Mouse (Mus musculus): ENCODE measurements at regions not wholly inside any gene's neighbourhood (a gene's known extent, or its start where the extent isn't known, plus 50 kb on each side); places are given as distances from the start of the nearest gene placed in this dataset.

DNA sequence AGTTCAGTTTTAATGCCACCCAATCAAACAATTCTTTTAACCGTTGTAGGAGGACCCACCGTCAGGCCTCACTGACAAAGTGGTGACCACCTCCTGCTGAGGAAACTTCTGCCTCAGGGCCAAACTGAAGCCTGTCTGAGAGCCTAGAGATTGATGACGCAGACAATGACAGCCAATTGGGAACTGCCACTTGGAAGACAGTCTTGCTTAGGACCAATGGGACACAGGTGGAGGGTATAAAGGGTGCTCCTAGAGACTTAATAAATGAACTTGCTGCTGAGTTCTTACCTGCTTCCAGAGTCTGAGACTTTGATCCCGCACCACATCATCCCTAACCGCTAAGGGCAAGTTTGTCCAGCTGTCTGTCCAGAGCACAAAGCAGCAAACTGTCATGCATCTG lies 80.0 kb downstream of the Tbx4 start:
- Histone ChIP-seq H3K27ac (ENCODE audit: insufficient read depth, low read length) (no peak overlapping the region), H3K4me3 (ENCODE audit: insufficient read depth, low read length) (no peak overlapping the region), H3K4me1 (ENCODE audit: control insufficient read depth, insufficient read depth, low read length) (peaks cover 3% of the 10 kb centered on the region; the same call in 1 of the 2 replicates)
- TF ChIP-seq POLR2A (IDR thresholded peaks at IDR 0.05; ENCODE audit: low read depth, low read length) (no peak), CTCF (IDR thresholded peaks at IDR 0.05; ENCODE audit: borderline replicate concordance, insufficient read depth, low read length) (no peak)

DNA sequence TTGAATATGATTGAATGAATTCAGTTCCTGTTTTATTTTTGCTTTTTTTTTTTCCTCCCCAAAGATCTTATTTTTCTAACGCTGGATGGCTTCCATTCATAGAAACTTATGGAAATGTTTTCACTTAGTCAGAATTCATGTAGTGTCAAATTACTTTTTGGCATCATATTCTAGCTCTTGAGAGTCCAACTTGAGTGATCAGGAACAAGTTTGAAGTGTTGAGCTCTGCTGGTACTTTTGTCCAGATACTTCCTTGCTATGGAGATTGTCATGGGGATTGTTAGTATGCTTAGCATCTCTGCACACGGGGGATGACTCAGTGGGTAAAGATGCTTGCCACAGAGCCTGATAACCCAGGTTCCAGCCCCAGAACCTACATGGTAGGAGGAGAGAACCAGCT lies 84.1 kb downstream of the Tbx4 start:
- TF ChIP-seq CTCF (IDR thresholded peaks at IDR 0.05; ENCODE audit: borderline replicate concordance, insufficient read depth, low read length), result no peak
- TF ChIP-seq POLR2A (IDR thresholded peaks at IDR 0.05; ENCODE audit: low read depth, low read length), result no peak
- Histone ChIP-seq H3K4me1 (ENCODE audit: control insufficient read depth, insufficient read depth, low read length) (no peaks in the 10 kb centered on the region), H3K27ac (ENCODE audit: insufficient read depth, low read length) (no peak overlapping the region), H3K4me3 (ENCODE audit: insufficient read depth, low read length) (no peak overlapping the region)

DNA sequence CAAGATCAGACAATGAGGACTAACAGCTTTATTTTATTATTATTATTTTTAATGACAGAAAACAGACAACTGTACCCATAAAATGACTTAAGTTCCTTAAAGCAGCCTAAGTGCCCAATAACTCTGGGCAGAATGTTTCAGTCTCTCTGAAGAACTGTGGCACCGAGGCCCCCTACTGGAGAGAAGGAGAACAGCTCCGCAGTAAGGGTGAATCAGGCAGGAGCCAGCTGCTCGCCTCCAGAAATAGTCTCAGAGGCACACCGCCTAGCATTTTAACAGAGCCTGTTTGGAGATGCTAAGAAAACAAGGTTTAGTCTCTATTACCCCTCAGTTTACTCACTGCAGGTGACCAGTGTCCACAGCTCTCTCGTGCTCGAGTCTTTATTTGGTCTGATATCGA lies 86.2 kb downstream of the Tbx4 start:
- Histone ChIP-seq H3K4me3 (ENCODE audit: insufficient read depth, low read length) (no peak overlapping the region), H3K4me1 (ENCODE audit: control insufficient read depth, insufficient read depth, low read length) (no peaks in the 10 kb centered on the region), H3K27ac (ENCODE audit: insufficient read depth, low read length) (no peak overlapping the region)
- TF ChIP-seq POLR2A (IDR thresholded peaks at IDR 0.05; ENCODE audit: low read depth, low read length) (no peak), CTCF (IDR thresholded peaks at IDR 0.05; ENCODE audit: borderline replicate concordance, insufficient read depth, low read length) (peak; percentile 56; the same call in 1 of the 2 replicates)

DNA sequence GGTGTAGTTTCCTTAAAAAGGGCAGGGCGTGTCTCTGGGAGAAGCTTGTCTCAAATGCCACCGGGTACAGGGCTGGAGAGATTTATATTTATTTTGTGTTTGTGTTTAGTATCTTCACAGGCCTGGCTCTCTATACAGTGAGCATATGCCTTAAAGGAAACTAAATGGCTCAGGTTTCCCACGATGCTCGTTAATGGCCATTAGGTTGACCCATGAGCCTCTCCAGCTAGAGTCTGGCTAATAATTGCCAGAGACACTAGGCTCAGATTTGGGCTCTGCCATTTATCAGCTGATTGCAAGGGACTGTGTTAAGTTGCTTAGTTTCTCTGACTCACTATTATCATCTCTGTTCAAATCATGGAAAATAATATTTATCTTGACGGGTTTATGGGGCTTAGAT lies 87.5 kb downstream of the Tbx4 start:
- Histone ChIP-seq H3K27ac (ENCODE audit: insufficient read depth, low read length) (no peak overlapping the region), H3K4me3 (ENCODE audit: insufficient read depth, low read length) (no peak overlapping the region)
- TF ChIP-seq POLR2A (IDR thresholded peaks at IDR 0.05; ENCODE audit: low read depth, low read length), result no peak
- TF ChIP-seq CTCF (IDR thresholded peaks at IDR 0.05; ENCODE audit: borderline replicate concordance, insufficient read depth, low read length), result no peak

DNA sequence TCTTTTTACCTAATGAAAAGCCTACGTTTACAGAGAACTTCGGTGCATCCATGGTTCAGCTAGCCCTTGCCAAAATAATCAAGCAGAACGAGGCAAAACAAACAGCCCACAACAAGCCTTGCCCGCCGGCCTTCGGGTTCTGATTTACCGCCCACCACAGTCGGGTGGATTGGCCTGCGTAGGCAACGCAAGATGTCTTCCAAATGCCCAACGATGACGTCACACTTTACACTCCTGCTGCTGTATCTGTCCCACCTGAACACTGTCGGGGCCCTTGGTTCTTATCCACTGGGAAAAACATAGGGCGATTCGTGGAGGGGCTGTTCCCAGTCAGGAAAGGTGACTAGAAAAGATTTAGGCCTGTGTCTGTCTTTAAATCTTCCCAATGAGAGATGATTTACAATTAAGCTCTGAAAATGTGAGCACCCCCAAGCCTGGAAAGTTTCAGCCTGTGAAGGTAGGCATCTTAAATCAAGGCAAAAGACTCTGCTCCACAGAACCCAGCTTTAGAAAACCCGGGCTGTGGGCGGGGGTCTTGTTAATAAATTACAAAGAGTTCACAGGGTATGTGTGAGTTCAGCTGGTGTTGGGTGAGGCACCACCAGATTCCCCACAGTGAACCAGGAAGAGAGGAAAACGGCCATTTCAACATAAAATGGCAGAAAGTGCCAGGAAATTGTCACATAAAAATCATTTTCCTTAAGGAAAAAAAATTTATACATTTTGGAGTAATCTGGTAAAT lies 90.6 kb downstream of the Tbx4 start:
- H3K27ac ChIP-seq (ENCODE audit: insufficient read depth, low read length), result no peak overlapping the region
- H3K4me1 ChIP-seq (ENCODE audit: control insufficient read depth, insufficient read depth, low read length), result no peaks in the 10 kb centered on the region
- TF ChIP-seq POLR2A (IDR thresholded peaks at IDR 0.05; ENCODE audit: low read depth, low read length) (no peak), CTCF (IDR thresholded peaks at IDR 0.05; ENCODE audit: borderline replicate concordance, insufficient read depth, low read length) (no peak)
- H3K4me3 ChIP-seq (ENCODE audit: insufficient read depth, low read length), result no peak overlapping the region

More for the DNA sequence above, 87.5 kb downstream of the Tbx4 start:
- H3K4me1 ChIP-seq (ENCODE audit: control insufficient read depth, insufficient read depth, low read length), result no peaks in the 10 kb centered on the region

DNA sequence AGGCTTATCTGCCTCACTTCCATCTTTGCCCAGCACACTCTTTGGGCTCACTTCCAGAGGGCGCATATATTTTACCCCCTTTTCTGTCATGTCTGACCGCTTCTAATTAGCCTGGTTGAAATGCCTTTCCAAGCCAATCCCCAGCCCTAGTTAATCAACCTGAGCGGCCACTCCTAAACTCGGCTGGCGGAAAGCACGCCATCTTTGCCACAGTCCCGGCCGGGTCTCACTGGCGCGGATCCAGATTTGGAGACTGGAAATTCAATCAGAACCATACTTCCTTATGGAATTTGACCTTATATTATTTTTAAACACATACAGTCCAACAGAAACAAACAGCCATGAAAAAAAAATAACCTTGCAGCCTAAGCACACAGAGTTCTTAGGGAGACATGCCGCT lies 94.2 kb downstream of the Tbx4 start:
- Histone ChIP-seq H3K27ac (ENCODE audit: insufficient read depth, low read length) (no peak overlapping the region), H3K4me1 (ENCODE audit: control insufficient read depth, insufficient read depth, low read length) (no peaks in the 10 kb centered on the region), H3K4me3 (ENCODE audit: insufficient read depth, low read length) (no peak overlapping the region)
- no peak for TF ChIP-seq POLR2A (IDR thresholded peaks at IDR 0.05; ENCODE audit: low read depth, low read length)
- no peak for TF ChIP-seq CTCF (IDR thresholded peaks at IDR 0.05; ENCODE audit: borderline replicate concordance, insufficient read depth, low read length)

DNA sequence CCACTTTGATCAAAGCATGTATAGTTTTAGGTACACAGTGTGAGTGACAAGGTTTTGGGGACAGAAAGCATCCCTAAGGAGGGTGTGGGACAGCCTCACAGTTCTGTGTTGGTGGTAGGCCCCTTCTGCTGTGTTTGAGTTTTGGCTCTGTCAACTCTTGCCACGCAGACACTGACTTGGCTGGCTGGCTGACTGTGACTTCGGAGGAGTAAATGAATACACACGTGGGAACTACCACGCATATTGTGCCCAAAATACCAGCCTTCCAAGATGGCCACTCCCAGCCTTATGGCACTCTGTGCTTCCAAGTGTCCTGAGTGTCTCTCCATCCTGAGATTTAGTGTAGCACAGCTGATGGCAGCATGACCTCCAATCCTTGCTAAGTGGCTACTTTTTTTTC lies 95.3 kb downstream of the Tbx4 start:
- no peak overlapping the region for H3K4me3 ChIP-seq (ENCODE audit: insufficient read depth, low read length)
- H3K27ac ChIP-seq (ENCODE audit: insufficient read depth, low read length), result no peak overlapping the region
- H3K4me1 ChIP-seq (ENCODE audit: control insufficient read depth, insufficient read depth, low read length), result no peaks in the 10 kb centered on the region
- no peak for TF ChIP-seq CTCF (IDR thresholded peaks at IDR 0.05; ENCODE audit: borderline replicate concordance, insufficient read depth, low read length)
- TF ChIP-seq POLR2A (IDR thresholded peaks at IDR 0.05; ENCODE audit: low read depth, low read length), result no peak

DNA sequence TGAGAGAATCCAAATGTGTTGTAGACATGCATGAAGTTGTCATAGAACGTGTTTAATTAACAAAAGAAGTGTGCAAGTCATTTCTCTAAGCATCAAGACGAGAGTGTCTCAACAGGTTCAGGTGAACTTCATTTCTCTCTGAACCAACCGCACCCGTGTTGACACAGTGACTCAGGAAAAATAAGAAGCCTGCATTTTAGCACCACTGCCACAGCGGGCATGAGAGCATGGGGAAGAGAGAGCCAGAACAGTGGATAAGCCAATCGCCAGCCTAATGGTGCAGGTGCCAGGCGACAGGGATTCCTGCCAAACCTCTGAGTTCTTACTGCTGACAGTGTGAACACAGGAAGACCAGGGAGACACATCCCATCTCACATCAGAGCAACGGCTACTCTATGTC lies 100.1 kb downstream of the Tbx4 start:
- TF ChIP-seq POLR2A (IDR thresholded peaks at IDR 0.05; ENCODE audit: low read depth, low read length), result no peak
- no peak for TF ChIP-seq CTCF (IDR thresholded peaks at IDR 0.05; ENCODE audit: borderline replicate concordance, insufficient read depth, low read length)
- H3K27ac ChIP-seq (ENCODE audit: insufficient read depth, low read length), result no peak overlapping the region
- peaks cover 3% of the 10 kb centered on the region; the same call in 1 of the 2 replicates for H3K4me1 ChIP-seq (ENCODE audit: control insufficient read depth, insufficient read depth, low read length)
- no peak overlapping the region for H3K4me3 ChIP-seq (ENCODE audit: insufficient read depth, low read length)

DNA sequence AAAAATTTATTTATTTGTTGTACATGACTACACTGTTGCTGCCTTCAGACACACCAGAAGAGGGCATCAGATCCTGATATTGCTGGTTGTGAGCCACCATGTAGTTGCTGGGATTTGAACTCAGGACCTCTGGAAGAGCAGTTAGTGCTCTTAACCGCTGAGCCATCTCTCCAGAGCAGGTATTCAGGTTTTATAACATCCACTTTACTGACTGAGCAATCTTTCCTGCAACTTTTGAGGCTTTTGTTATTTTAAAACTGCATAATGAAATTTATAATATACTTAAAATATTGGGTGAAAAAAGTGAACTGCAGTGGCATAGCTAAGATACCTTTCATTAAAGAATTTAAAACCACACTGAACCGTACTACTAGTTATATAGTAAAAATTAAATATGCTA lies 101.0 kb downstream of the Tbx4 start:
- Histone ChIP-seq H3K4me3 (ENCODE audit: insufficient read depth, low read length) (no peak overlapping the region), H3K4me1 (ENCODE audit: control insufficient read depth, insufficient read depth, low read length) (peaks cover 3% of the 10 kb centered on the region; the same call in 1 of the 2 replicates), H3K27ac (ENCODE audit: insufficient read depth, low read length) (no peak overlapping the region)
- TF ChIP-seq POLR2A (IDR thresholded peaks at IDR 0.05; ENCODE audit: low read depth, low read length) (no peak), CTCF (IDR thresholded peaks at IDR 0.05; ENCODE audit: borderline replicate concordance, insufficient read depth, low read length) (no peak)

DNA sequence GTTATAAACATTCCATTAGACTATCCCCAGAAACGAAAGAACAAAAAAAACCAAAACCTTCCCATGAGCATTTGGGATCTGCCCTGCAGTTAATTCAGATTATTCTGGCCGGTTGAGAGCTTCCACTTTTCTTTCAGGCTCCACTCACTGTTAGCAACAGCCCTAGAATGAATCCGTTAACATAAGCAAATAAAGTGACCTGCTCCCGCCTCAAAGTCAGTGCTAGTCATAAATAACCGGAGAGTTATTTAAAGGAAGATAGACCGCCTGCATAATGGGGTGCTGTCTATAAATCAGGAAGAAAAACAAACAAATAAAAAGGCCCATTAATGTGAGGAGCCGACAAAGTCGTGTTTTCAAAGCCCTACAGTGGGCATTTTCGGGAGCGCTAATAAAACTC lies 103.3 kb downstream of the Tbx4 start:
- H3K27ac ChIP-seq (ENCODE audit: insufficient read depth, low read length), result no peak overlapping the region
- H3K4me3 ChIP-seq (ENCODE audit: insufficient read depth, low read length), result peak overlapping the region; percentile 2; the same call in 1 of the 2 replicates
- H3K4me1 ChIP-seq (ENCODE audit: control insufficient read depth, insufficient read depth, low read length), result peaks cover 3% of the 10 kb centered on the region; the same call in 1 of the 2 replicates
- no peak for TF ChIP-seq POLR2A (IDR thresholded peaks at IDR 0.05; ENCODE audit: low read depth, low read length)
- TF ChIP-seq CTCF (IDR thresholded peaks at IDR 0.05; ENCODE audit: borderline replicate concordance, insufficient read depth, low read length), result no peak

Data from embryonic fibroblast, embryonic 13.5 days (primary cell).